Mouse (Mus musculus) olfactory bulb, adult 2 months (tissue): ENCODE results near the gene Ttc23.

Experiments used
- CTCF ChIP-seq: fragments of 200-500 bp; IDR thresholded peaks from 2 replicates; pipeline ENCODE4 v1.5.1; 2012; ENCODE audit warnings: low read depth, mild to moderate bottlenecking, low read length, moderate library complexity; ENCODE audit not compliant: insufficient read depth
- POLR2A ChIP-seq: fragments of 200-500 bp; IDR thresholded peaks from 2 replicates; pipeline ENCODE4 v1.6.1; 2012; ENCODE audit warnings: mild to moderate bottlenecking, low read depth, low read length, moderate library complexity; ENCODE audit not compliant: insufficient read depth

DNA sequence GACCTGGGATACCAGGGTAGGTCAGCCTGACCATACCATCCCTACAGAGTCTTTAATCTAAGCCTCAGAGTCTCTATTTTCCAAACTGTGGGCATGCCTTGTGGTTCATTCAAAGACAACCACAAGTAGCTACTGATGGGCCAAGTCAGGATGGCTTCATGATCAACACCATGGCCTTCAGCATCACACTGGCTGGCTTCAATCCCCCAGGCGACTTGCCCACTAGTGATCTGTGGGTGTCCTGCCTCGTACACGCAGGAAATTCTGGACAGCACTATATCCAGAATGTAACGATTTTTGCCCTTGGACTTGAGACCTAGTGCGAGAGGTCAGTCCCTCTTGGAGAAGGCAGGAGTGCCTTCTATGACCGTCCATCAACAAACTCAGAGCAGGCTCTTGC, 153.3 kb downstream of the Ttc23 start:
- TF ChIP-seq POLR2A: no peak
- no peak for TF ChIP-seq CTCF
